Mouse (Mus musculus) E14TG2a.4 (cell line): Measurements from ENCODE around the gene Tmem189.

Source experiments
- CTCF ChIP-seq: conservative IDR thresholded peaks from 2 replicates; pipeline ENCODE4 v1.5.1; 2014; ENCODE audit warnings: low read length
- NANOG ChIP-seq: IDR thresholded peaks from 2 replicates; pipeline ENCODE4 v1.6.1; 2014; ENCODE audit warnings: borderline replicate concordance, low read length, mixed read lengths
- POU5F1 ChIP-seq: IDR thresholded peaks from 2 replicates; pipeline ENCODE4 v1.6.1; 2014; ENCODE audit warnings: low read length, borderline replicate concordance

- peak; percentile 77 for TF ChIP-seq CTCF
- TF ChIP-seq NANOG: no peak
- no peak for TF ChIP-seq POU5F1
Observed at GRCm38 (mm10) chr2:167679902-167680430, 9.7 kb downstream of the Tmem189 start.
